Mouse (Mus musculus) heart, postnatal 10 days (tissue): ENCODE measurements around the gene Ppp1r14b. TPM values are rescaled to one million over a fixed set of nuclear protein-coding genes. Genes with fewer than 3 reads are reported as not detected.
"Not testable (repeated sequence)": the region's sequence is repeated elsewhere in the genome, so short reads cannot be mapped to it uniquely, and the experiment has no call there.

ENCODE experiments used
- DNase-seq, 2 experiments: peaks; one replicate each; pipeline ENCODE4 v3.0.0; 2021
- intact Hi-C: fragments of 180-260 bp; cut with DNase I; formaldehyde crosslinking; loops from one replicate; pipeline ENCODE4 v1.15.1; 2025
- total RNA-seq, 2 experiments: library from RNA; stranded (reverse); gene quantifications; 2 replicates each; pipeline ENCODE4 v1.2.3; 2021

Gene Ppp1r14b
- total RNA-seq, 2 experiments from 2014 or later: 168 to 180 TPM

- intact Hi-C loops: not testable (repeated sequence)
- peak in 1 of 2 experiments; percentile 3 for DNase-seq
Observed at GRCm38 (mm10) chr19:6991166-6991565, 16.4 kb downstream of the Ppp1r14b start.

- intact Hi-C loops: no loop called here
- peak; percentile 97 to 98 for DNase-seq
Observed at GRCm38 (mm10) chr19:6992011-6992858, 17.5 kb downstream of the Ppp1r14b start, which contains the start of gene Dnajc4. Gene Dnajc4 (minus strand): TSS chr19:6992572.

GRCm38 (mm10) chr19:6993011-6993770, 18.4 kb downstream of the Ppp1r14b start:
- DNase-seq: peak in 1 of 2 experiments; percentile 2
- intact Hi-C loops: no loop called here

- DNase-seq: peak in 1 of 2 experiments; percentile 4
- intact Hi-C loops: no loop called here
Observed at GRCm38 (mm10) chr19:6994002-6994401, 19.2 kb downstream of the Ppp1r14b start.

GRCm38 (mm10) chr19:6994489-6994888, 19.7 kb downstream of the Ppp1r14b start:
- DNase-seq: peak in 1 of 2 experiments; percentile 5
- intact Hi-C loops: no loop called here

GRCm38 (mm10) chr19:6995255-6995991, 20.7 kb downstream of the Ppp1r14b start:
- intact Hi-C loops: loop anchor here (5.0 kb wide), 1 partner anchor 42 kb away; the partner anchor contains the start of gene Stip1
- DNase-seq: peak in 1 of 2 experiments; percentile 46

- peak; percentile 93 to 94 for DNase-seq
- intact Hi-C loops: loop anchor here (5.0 kb wide), 1 partner anchor 41 kb away; the partner anchor contains the start of gene Stip1
Observed at GRCm38 (mm10) chr19:6996006-6996405, 21.2 kb downstream of the Ppp1r14b start, which contains the start of the genes Nudt22 and Trpt1. Gene Nudt22 (minus strand): TSS chr19:6996117. Gene Trpt1 (plus strand): TSS chr19:6996131.

- DNase-seq: peak in 1 of 2 experiments; percentile 1
- intact Hi-C loops: loop anchor here (5.0 kb wide), 1 partner anchor 39 kb away; the partner anchor contains the start of gene Stip1
Observed at GRCm38 (mm10) chr19:6997721-6998290, 23.0 kb downstream of the Ppp1r14b start.

- DNase-seq: peak in 1 of 2 experiments; percentile 3
- intact Hi-C loops: loop anchor here (5.0 kb wide), 1 partner anchor 38 kb away; the partner anchor contains the start of gene Stip1
Observed at GRCm38 (mm10) chr19:6999360-7000063, 24.7 kb downstream of the Ppp1r14b start.

- intact Hi-C loops: no loop called here
Observed at GRCm38 (mm10) chr19:7006892-7007593, 32.3 kb downstream of the Ppp1r14b start.

GRCm38 (mm10) chr19:7012426-7012825, 37.7 kb downstream of the Ppp1r14b start:
- intact Hi-C loops: no loop called here
- no peak for DNase-seq

More at GRCm38 (mm10) chr19:7006892-7007593, 32.3 kb downstream of the Ppp1r14b start:
- DNase-seq: no peak

GRCm38 (mm10) chr19:7013984-7014383, 39.2 kb downstream of the Ppp1r14b start:
- DNase-seq: no peak
- intact Hi-C loops: no loop called here

GRCm38 (mm10) chr19:7014481-7015135, 39.8 kb downstream of the Ppp1r14b start:
- intact Hi-C loops: no loop called here
- no peak for DNase-seq

GRCm38 (mm10) chr19:7017541-7018457, 43.0 kb downstream of the Ppp1r14b start:
- intact Hi-C loops: no loop called here
- DNase-seq: peak in 1 of 2 experiments; percentile 33

- no peak for DNase-seq
- intact Hi-C loops: no loop called here
Observed at GRCm38 (mm10) chr19:7018546-7018945, 43.8 kb downstream of the Ppp1r14b start.

GRCm38 (mm10) chr19:7019191-7019590, 44.4 kb downstream of the Ppp1r14b start, which contains the start of gene Fermt3:
Gene Fermt3 (minus strand): TSS chr19:7019469.
- intact Hi-C loops: no loop called here
- DNase-seq: peak; percentile 41 to 52

GRCm38 (mm10) chr19:7020224-7020641, 45.5 kb downstream of the Ppp1r14b start:
- DNase-seq: peak; percentile 70 to 80
- intact Hi-C loops: loop anchor here (2.0 to 10.0 kb wide), 3 partner anchors 41 to 535 kb away; partner anchors contain the start of gene Catsperz
